Mouse (Mus musculus): ENCODE data around the gene Galnt10. TPM values are rescaled to one million over a fixed set of nuclear protein-coding genes. Genes with fewer than 3 reads are reported as not detected.

Galnt10 gene
- polyA plus RNA-seq, 1 experiment from 2014 or later = 6.3 TPM

DNA sequence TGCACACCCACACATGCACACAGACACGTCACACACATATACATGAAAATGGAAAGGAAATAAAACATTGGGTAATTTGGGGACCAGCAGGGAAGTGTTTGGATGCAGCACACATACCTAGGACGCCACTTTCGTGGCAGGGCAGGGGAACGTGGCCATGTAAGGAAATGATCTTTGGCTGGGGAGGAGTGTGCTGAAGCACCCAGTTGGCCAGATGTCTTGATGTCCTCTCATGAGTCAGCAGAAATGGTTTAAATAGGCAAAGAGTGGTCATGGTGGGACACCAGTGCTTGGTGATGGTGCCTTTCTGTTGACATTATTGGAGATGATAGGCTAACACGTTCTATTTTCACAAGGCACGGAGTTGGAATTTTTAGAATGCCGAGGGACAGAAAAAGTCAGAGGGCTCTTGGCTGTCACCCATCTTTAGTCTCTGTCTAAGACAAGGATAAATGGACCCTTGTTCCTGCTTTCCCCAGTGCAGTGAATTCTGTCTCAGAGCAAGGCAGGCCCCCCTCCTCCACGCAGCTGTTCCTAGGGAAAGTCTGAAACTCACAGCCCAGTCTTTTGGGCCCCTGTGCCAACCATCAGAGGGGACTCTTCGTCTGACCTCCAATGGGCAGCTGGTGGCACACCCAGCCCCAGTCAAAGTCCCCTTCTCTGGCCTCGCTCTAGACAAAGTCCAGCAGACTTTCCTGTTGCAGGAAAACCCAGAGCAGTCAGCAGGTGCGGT lies 56.1 kb downstream of the Galnt10 start:
- H3K27ac ChIP-seq (replicated peaks in 1 of 2; ENCODE audit: control insufficient read depth in 1 of 2, insufficient read depth in 1 of 2, low read depth in 2 of 2, low read length in 2 of 2) = no peak overlapping the region; a peak in 1 of 4 replicates
- 0 out of 2 replicates have a peak, but pooled peaks cover 5% of the 10 kb centered on the region for H3K9me3 ChIP-seq (ENCODE audit: control insufficient read depth, low read length)
- H3K4me2 ChIP-seq (ENCODE audit: low read length) = no peak overlapping the region
- ATAC-seq (ENCODE audit: insufficient number of reproducible peaks, insufficient read depth, low FRiP score, low read depth) = no peak
- whole genome bisulfite sequencing = 59% methylated on average over 11 of the region's 11 CpGs
- no peaks in the 10 kb centered on the region for H3K36me3 ChIP-seq (ENCODE audit: control insufficient read depth, insufficient read depth, low read length)
- no peak overlapping the region for H3K4me3 ChIP-seq (ENCODE audit: control insufficient read depth in 1 of 2, insufficient read depth in 1 of 2, low read depth in 1 of 2, low read length in 2 of 2)
- no peaks in the 10 kb centered on the region for H3K27me3 ChIP-seq (ENCODE audit: control insufficient read depth, insufficient read depth, low read length)
- peaks cover 15 to 22% of the 10 kb centered on the region in 2 experiments for H3K4me1 ChIP-seq (ENCODE audit: control insufficient read depth in 2 of 2, insufficient read depth in 2 of 2, low read length in 2 of 2)
- H3K9ac ChIP-seq (ENCODE audit: low read length) = no peak overlapping the region

DNA sequence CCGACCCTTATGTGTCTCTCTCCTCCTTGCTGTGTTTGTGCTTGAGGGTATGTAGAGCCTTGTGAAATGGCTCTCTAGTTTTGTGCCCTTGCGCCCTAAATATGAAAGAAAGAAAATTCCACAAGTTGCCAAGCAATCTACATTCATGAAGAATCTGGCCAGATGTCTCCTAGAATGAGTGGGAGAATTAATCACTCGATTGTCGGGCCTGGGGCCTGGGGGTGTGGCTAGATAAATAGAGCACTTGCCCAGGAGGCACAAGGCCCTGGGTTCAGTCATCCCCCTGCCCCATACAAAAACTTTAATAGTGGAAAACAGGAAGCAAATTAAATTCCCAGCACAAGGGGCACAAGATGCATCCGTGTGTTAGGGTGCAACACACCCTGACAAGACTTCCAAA lies 56.7 kb downstream of the Galnt10 start:
- no peak overlapping the region for H3K4me3 ChIP-seq (ENCODE audit: control insufficient read depth in 1 of 2, insufficient read depth in 1 of 2, low read depth in 1 of 2, low read length in 2 of 2)
- H3K4me1 ChIP-seq (ENCODE audit: control insufficient read depth in 2 of 2, insufficient read depth in 2 of 2, low read length in 2 of 2) = peaks cover 12 to 16% of the 10 kb centered on the region in 2 experiments
- WGBS = 63% methylated on average over 5 of the region's 5 CpGs
- H3K36me3 ChIP-seq (ENCODE audit: control insufficient read depth, insufficient read depth, low read length) = no peaks in the 10 kb centered on the region
- no peak for ATAC-seq (ENCODE audit: insufficient number of reproducible peaks, insufficient read depth, low FRiP score, low read depth)
- no peaks in the 10 kb centered on the region for H3K27me3 ChIP-seq (ENCODE audit: control insufficient read depth, insufficient read depth, low read length)
- no peak overlapping the region for H3K9ac ChIP-seq (ENCODE audit: low read length)
- H3K4me2 ChIP-seq (ENCODE audit: low read length) = no peak overlapping the region
- 0 out of 2 replicates have a peak, but pooled peaks cover 5% of the 10 kb centered on the region for H3K9me3 ChIP-seq (ENCODE audit: control insufficient read depth, low read length)
- H3K27ac ChIP-seq (replicated peaks in 1 of 2; ENCODE audit: control insufficient read depth in 1 of 2, insufficient read depth in 1 of 2, low read depth in 2 of 2, low read length in 2 of 2) = no peak overlapping the region; a peak in 1 of 4 replicates

DNA sequence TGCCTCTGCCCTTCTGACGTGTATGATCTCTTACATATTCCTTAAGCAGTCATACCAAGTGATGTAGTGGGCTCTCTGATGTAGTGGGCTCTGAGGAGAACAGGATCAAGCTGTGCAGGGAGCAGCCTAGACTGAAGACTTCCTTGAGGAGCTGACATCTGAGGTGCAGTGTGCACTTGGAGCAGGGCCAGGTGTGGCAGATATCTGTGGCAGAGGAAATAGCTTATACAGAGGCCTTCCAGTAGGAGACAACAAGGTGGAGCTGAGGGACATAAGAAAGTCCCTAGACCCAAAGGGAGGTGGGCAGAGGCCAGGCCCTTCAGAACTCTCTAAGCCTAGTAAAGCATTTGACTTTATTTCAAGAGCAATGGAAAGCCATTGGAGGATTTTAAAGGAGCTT lies 61.4 kb downstream of the Galnt10 start:
- Histone ChIP-seq H3K27ac (replicated peaks in 1 of 2; ENCODE audit: control insufficient read depth in 1 of 2, insufficient read depth in 1 of 2, low read depth in 2 of 2, low read length in 2 of 2) (no peak overlapping the region), H3K4me3 (ENCODE audit: control insufficient read depth in 1 of 2, insufficient read depth in 1 of 2, low read depth in 1 of 2, low read length in 2 of 2) (no peak overlapping the region), H3K4me1 (ENCODE audit: control insufficient read depth in 2 of 2, insufficient read depth in 2 of 2, low read length in 2 of 2) (peaks cover 2 to 3% of the 10 kb centered on the region in 2 experiments), H3K27me3 (ENCODE audit: control insufficient read depth, insufficient read depth, low read length) (no peaks in the 10 kb centered on the region), H3K9ac (ENCODE audit: low read length) (no peak overlapping the region), H3K4me2 (ENCODE audit: low read length) (no peak overlapping the region), H3K9me3 (ENCODE audit: control insufficient read depth, low read length) (0 out of 2 replicates have a peak, but pooled peaks cover 5% of the 10 kb centered on the region), H3K36me3 (ENCODE audit: control insufficient read depth, insufficient read depth, low read length) (no peaks in the 10 kb centered on the region)
- no peak for ATAC-seq (ENCODE audit: insufficient number of reproducible peaks, insufficient read depth, low FRiP score, low read depth)
- WGBS = 85% methylated on average over 1 of the region's 1 CpGs

DNA sequence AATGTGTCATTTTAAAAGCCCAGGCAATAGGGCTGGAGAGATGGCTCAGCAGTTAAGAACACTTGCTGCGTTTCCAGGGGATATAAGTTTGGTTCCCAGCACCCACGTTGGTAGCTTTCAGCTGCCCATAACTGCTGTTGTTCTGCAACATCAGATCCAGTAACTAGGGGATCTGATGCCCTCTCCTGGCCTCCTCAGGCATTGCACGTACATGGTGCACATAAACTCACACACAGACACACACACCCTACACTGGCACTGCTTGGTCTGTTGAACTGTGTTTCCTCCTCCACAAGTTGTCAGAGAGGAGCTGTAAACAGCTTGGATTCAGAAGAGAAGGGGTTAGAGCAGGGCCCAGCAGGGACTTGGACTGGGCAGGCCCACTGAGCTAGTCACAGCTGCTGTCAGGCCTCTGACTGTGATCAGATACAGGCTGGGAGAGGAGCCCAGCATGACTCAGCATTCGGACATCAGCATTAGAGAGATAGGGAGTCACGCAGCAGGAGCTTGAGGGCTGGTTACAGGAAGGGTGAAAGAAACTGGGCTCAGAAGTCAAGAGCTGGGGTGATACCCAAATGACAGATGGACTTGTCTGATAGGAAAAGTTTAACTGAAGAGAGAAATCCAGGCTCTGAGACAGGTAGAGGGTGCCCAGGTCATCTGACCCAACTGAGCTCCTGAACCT lies 62.0 kb downstream of the Galnt10 start:
- H3K9me3 ChIP-seq (ENCODE audit: control insufficient read depth, low read length) = 0 out of 2 replicates have a peak, but pooled peaks cover 5% of the 10 kb centered on the region
- no peaks in the 10 kb centered on the region; a peak in 1 of 4 replicates for H3K4me1 ChIP-seq (ENCODE audit: control insufficient read depth in 2 of 2, insufficient read depth in 2 of 2, low read length in 2 of 2)
- no peak overlapping the region for H3K4me2 ChIP-seq (ENCODE audit: low read length)
- 75% methylated on average over 5 of the region's 5 CpGs for WGBS
- no peak overlapping the region for H3K4me3 ChIP-seq (ENCODE audit: control insufficient read depth in 1 of 2, insufficient read depth in 1 of 2, low read depth in 1 of 2, low read length in 2 of 2)
- no peaks in the 10 kb centered on the region for H3K27me3 ChIP-seq (ENCODE audit: control insufficient read depth, insufficient read depth, low read length)
- no peaks in the 10 kb centered on the region for H3K36me3 ChIP-seq (ENCODE audit: control insufficient read depth, insufficient read depth, low read length)
- no peak overlapping the region for H3K27ac ChIP-seq (replicated peaks in 1 of 2; ENCODE audit: control insufficient read depth in 1 of 2, insufficient read depth in 1 of 2, low read depth in 2 of 2, low read length in 2 of 2)
- H3K9ac ChIP-seq (ENCODE audit: low read length) = no peak overlapping the region
- ATAC-seq (ENCODE audit: insufficient number of reproducible peaks, insufficient read depth, low FRiP score, low read depth) = no peak

DNA sequence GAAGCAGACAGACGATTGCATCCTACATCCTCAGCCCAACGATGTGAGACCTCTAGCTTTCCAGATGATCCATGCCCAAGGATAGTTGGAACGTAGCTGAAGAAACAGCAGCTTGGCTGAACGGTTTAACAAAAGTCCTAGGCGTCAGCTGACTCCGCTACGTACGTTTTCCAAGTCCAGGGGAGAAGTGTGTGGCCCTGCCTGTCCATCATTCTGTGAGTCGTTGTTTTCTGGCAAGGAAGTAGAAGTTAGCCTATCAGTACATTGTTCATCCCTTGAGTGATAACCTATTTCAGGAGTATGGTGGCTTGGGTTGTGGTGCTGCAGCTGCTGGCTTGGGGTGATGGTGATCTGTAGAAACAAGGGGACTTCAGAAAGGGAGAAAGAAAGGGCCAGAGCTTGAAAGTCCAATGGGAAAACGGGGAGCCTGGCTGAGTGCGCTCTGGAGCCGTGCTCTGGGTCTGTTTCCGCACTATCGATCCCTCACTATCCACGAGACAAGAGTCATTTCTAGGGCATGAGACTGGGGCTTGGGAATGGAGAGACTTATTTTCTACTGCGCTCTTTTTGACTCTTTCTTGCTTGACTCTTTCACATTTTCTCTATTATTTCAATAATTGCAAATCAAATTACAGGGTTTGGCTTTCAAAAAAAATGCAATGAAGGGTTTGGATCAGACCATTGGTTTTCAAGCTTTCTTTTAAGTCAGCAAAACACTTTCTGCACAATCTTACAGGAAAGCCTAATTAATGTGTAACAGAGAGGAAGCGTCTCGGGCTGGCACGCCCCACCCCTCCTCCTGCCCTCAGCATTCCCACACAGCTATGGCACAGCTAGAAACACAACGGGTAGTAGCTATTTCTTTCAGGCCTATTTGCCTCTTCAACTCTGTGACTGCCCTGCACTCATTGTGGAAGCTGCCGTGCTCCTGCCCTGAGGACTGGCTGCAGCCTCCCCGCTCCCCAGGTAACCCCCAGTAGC lies 63.2 kb downstream of the Galnt10 start:
- Histone ChIP-seq H3K9me3 (ENCODE audit: control insufficient read depth, low read length) (0 out of 2 replicates have a peak, but pooled peaks cover 5% of the 10 kb centered on the region), H3K4me1 (ENCODE audit: control insufficient read depth in 2 of 2, insufficient read depth in 2 of 2, low read length in 2 of 2) (no peaks in the 10 kb centered on the region; a peak in 1 of 4 replicates), H3K4me2 (ENCODE audit: low read length) (no peak overlapping the region), H3K27ac (replicated peaks in 1 of 2; ENCODE audit: control insufficient read depth in 1 of 2, insufficient read depth in 1 of 2, low read depth in 2 of 2, low read length in 2 of 2) (no peak overlapping the region), H3K36me3 (ENCODE audit: control insufficient read depth, insufficient read depth, low read length) (no peaks in the 10 kb centered on the region), H3K27me3 (ENCODE audit: control insufficient read depth, insufficient read depth, low read length) (no peaks in the 10 kb centered on the region), H3K9ac (ENCODE audit: low read length) (no peak overlapping the region), H3K4me3 (ENCODE audit: control insufficient read depth in 1 of 2, insufficient read depth in 1 of 2, low read depth in 1 of 2, low read length in 2 of 2) (no peak overlapping the region)
- 74% methylated on average over 22 of the region's 22 CpGs for WGBS
- no peak for ATAC-seq (ENCODE audit: insufficient number of reproducible peaks, insufficient read depth, low FRiP score, low read depth)

DNA sequence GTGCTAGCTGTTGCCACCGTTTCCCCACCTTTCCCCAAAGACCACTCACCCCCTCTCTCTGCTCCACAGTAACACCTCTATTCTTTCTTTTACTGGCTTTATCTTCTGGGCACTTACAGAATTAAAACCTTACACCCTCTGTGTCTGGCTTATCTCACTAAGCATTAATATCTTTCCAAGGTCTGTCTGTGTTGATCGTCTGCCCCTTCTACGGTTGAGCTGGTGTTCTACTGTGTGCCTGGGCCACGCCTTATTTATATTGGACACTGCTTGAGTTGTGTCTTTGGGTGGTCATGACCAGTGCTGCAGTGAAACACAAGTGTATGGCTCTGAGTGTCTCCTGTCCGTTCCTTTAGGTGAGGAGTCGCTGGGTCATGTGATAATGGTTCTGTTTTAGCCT lies 68.7 kb downstream of the Galnt10 start:
- Histone ChIP-seq H3K4me3 (ENCODE audit: control insufficient read depth in 1 of 2, insufficient read depth in 1 of 2, low read depth in 1 of 2, low read length in 2 of 2) (no peak overlapping the region), H3K27ac (replicated peaks in 1 of 2; ENCODE audit: control insufficient read depth in 1 of 2, insufficient read depth in 1 of 2, low read depth in 2 of 2, low read length in 2 of 2) (no peak overlapping the region), H3K36me3 (ENCODE audit: control insufficient read depth, insufficient read depth, low read length) (no peaks in the 10 kb centered on the region), H3K4me1 (ENCODE audit: control insufficient read depth in 2 of 2, insufficient read depth in 2 of 2, low read length in 2 of 2) (peaks cover 0 to 2% of the 10 kb centered on the region in 2 experiments; a peak in 2 of 4 replicates), H3K9me3 (ENCODE audit: control insufficient read depth, low read length) (no peaks in the 10 kb centered on the region), H3K9ac (ENCODE audit: low read length) (no peak overlapping the region), H3K27me3 (ENCODE audit: control insufficient read depth, insufficient read depth, low read length) (no peaks in the 10 kb centered on the region), H3K4me2 (ENCODE audit: low read length) (no peak overlapping the region)
- ATAC-seq (ENCODE audit: insufficient number of reproducible peaks, insufficient read depth, low FRiP score, low read depth) = no peak
- 60% methylated on average over 6 of the region's 6 CpGs for WGBS

DNA sequence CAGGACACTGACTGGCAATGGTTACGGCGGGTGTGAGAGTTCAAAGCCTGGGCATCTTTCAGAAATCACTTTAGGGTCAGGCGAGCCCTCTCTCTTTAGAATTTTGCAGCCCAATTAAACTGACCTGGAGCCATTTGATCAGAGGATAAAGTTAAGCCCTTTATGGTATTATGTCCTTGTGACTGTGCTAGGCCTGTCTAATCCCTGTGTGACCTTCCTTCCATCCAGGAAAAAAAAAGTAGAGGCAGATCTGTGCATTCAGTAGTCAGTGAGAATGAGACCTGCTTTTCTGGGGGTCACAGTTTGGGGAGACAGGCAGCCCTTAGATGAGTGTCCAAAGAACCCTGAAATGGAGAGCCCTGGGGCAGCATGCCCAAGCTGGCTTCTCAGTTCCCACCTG lies 71.5 kb downstream of the Galnt10 start:
- no peak overlapping the region for H3K27ac ChIP-seq (replicated peaks in 1 of 2; ENCODE audit: control insufficient read depth in 1 of 2, insufficient read depth in 1 of 2, low read depth in 2 of 2, low read length in 2 of 2)
- 83% methylated on average over 3 of the region's 3 CpGs for WGBS
- no peak for ATAC-seq (ENCODE audit: insufficient number of reproducible peaks, insufficient read depth, low FRiP score, low read depth)
- H3K4me3 ChIP-seq (ENCODE audit: control insufficient read depth in 1 of 2, insufficient read depth in 1 of 2, low read depth in 1 of 2, low read length in 2 of 2) = no peak overlapping the region
- H3K4me2 ChIP-seq (ENCODE audit: low read length) = no peak overlapping the region
- peaks cover 5 to 6% of the 10 kb centered on the region in 2 experiments; a peak in 3 of 4 replicates for H3K4me1 ChIP-seq (ENCODE audit: control insufficient read depth in 2 of 2, insufficient read depth in 2 of 2, low read length in 2 of 2)
- H3K9ac ChIP-seq (ENCODE audit: low read length) = no peak overlapping the region
- no peaks in the 10 kb centered on the region for H3K27me3 ChIP-seq (ENCODE audit: control insufficient read depth, insufficient read depth, low read length)
- H3K36me3 ChIP-seq (ENCODE audit: control insufficient read depth, insufficient read depth, low read length) = no peaks in the 10 kb centered on the region
- H3K9me3 ChIP-seq (ENCODE audit: control insufficient read depth, low read length) = no peaks in the 10 kb centered on the region
